Mouse (Mus musculus) cerebellum, adult 2 months (tissue): ENCODE data around the gene Sh3tc1. TPM values are rescaled to one million over a fixed set of nuclear protein-coding genes. Genes with fewer than 3 reads are reported as not detected.

Source experiments
- DNase-seq, 2 experiments: peaks; one replicate each; pipeline ENCODE4 v3.0.0; 2021
- H3K27ac ChIP-seq: fragments of 200-500 bp; 2 replicates; pipeline ENCODE4 v1.5.1; 2012; ENCODE audit warnings: low read length, control low read depth, inconsistent platforms; ENCODE audit not compliant: insufficient read depth
- H3K27me3 ChIP-seq: fragments of 200-500 bp; 2 replicates; pipeline ENCODE4 v1.6.1; 2012; ENCODE audit warnings: inconsistent platforms, mild to moderate bottlenecking, low read length, moderate library complexity; ENCODE audit not compliant: control insufficient read depth, insufficient read depth
- H3K4me1 ChIP-seq: fragments of 200-500 bp; 2 replicates; pipeline ENCODE4 v1.6.1; 2011; ENCODE audit warnings: low read length; ENCODE audit not compliant: control insufficient read depth, insufficient read depth
- H3K4me3 ChIP-seq: fragments of 200-500 bp; replicated peaks from 2 replicates; pipeline ENCODE3; 2011; ENCODE audit warnings: mild to moderate bottlenecking, low read depth, low read length, control low read depth; ENCODE audit not compliant: insufficient read depth
- CTCF ChIP-seq: fragments of 200-500 bp; IDR thresholded peaks from 2 replicates; pipeline ENCODE4 v1.5.1; 2011; ENCODE audit warnings: low read depth, mild to moderate bottlenecking, control low read depth, low read length, moderate library complexity, borderline replicate concordance; ENCODE audit not compliant: insufficient read depth
- POLR2A ChIP-seq: fragments of 200-500 bp; IDR thresholded peaks from 2 replicates; pipeline ENCODE4 v1.6.1; 2011; ENCODE audit warnings: low read length, control low read depth, borderline replicate concordance; ENCODE audit not compliant: insufficient read depth
- WGBS: fragments of 180-500 bp; shearing (Covaris S2); methylation state at CpG from one replicate; pipeline ENCODE4 v1.1.7; 2018; 5-methylcytosine and 5-hydroxymethylcytosine counted together
- polyA plus RNA-seq: library from polyadenylated mRNA; depleted of rRNA; stranded (reverse); fragments of >200 nt; gene quantifications from 2 replicates; pipeline ENCODE4 v1.2.3, GENCODE M21; 2012; rRNA removed

The Sh3tc1 gene
- polyA plus RNA-seq, 1 experiment: 1.7 TPM

DNA sequence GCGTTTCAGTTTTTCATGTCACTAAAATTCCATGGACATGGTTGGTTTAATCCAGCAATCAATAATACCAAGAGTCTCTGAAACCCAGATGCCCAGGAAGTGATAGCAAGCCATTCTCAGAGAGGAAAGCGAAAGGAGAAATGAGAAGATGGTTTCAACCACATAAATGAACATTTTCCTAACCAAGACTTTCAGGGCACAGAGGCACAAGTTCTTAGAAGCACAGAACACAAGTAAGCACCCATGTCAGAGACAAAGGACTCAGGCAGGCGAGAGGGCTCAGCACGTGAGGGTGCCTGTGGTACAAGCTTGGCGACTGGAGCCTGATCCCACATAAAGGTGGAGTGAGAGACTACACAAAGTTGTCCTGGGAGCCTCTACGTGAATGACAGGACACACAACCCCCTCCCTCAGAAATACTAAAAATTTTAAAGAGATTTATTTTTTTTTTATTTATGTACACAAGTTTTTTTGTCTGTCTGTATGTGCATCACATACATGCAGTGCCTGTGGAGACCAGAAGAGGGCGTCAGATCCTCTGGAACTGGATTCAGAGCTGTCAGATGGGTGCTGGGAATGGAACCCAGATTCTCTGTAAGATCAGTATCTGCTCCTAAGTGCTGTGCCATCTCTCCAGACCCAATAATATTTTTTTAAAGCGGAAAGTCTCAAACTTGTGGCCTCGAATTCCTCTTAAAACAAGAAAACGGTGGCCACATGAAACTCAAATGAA is 83.9 kb downstream of the Sh3tc1 start:
- no peaks in the 10 kb centered on the region for H3K4me1 ChIP-seq
- TF ChIP-seq POLR2A (no peak), CTCF (no peak)
- H3K27me3 ChIP-seq: no peaks in the 10 kb centered on the region
- no peak overlapping the region for H3K27ac ChIP-seq
- no peak for DNase-seq
- 89% methylated on average over 10 of the region's 10 CpGs for WGBS
- H3K4me3 ChIP-seq: no peak overlapping the region

DNA sequence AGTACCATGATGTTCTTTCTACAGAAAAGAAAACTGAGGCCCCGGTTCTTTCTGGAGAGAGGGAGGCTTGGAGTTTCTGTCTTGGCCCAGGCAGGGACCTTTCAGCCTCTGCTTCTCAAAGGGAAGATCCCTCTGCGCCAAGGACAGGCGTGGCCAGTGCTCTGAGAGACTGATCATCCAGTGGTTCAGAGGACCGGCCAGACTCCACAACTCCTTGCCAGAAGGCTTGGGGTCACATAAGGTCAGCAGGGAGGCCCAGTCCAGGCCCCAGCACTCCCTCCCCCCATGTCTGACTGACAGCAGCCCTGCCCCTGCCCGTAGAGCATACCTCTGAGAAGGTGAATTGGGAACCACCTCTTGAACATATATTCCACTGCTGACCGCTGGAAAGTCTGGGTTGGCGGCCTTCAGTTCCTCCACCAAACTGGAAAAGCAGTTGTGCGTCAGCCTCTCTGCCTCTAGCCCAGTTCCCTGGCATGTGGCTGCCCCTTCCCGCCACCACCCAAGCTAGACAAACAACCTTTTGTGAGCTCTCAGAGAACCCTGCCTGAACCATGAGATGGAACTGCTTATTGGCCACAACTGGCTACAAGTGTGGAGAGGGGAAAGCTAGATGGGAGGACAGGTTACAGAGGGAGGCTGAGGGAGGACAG is 85.9 kb downstream of the Sh3tc1 start:
- no peak for DNase-seq
- no peak for TF ChIP-seq POLR2A
- no peak for TF ChIP-seq CTCF
- no peak overlapping the region for H3K27ac ChIP-seq
- H3K4me1 ChIP-seq: no peaks in the 10 kb centered on the region
- no peak overlapping the region for H3K4me3 ChIP-seq
- WGBS: 80% methylated on average over 9 of the region's 9 CpGs
- no peaks in the 10 kb centered on the region for H3K27me3 ChIP-seq

DNA sequence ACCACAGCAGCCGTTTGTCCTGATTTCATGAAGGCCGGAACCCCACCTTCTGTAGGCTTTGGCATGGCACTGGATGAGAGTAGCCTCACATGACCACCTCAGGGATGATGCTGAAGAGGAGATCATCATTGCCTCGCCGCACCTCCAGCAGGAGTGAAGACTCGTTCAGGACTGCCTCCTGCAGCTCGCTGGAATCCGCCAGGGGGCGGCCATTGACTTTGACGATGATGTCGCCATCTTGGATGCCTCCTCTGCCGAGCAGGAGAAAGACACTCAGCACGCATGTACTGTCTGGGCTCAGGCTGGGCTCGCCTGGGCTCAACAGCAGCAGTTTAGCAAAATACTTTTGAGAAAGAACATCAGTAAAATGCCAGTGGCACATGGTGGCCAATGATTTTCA is 86.9 kb downstream of the Sh3tc1 start:
- WGBS: 88% methylated on average over 13 of the region's 13 CpGs
- no peak for DNase-seq
- Histone ChIP-seq H3K27me3 (no peaks in the 10 kb centered on the region), H3K4me1 (no peaks in the 10 kb centered on the region), H3K27ac (no peak overlapping the region), H3K4me3 (no peak overlapping the region)
- no peak for TF ChIP-seq CTCF
- no peak for TF ChIP-seq POLR2A

- no peaks in the 10 kb centered on the region for H3K27me3 ChIP-seq
- 88% methylated on average over 3 of the region's 3 CpGs for WGBS
- TF ChIP-seq POLR2A (no peak), CTCF (no peak)
- H3K4me3 ChIP-seq: no peak overlapping the region
- DNase-seq: no peak
- no peak overlapping the region for H3K27ac ChIP-seq
- no peaks in the 10 kb centered on the region for H3K4me1 ChIP-seq
These were observed 87.5 kb downstream of the Sh3tc1 start for GRCm38 (mm10) chr5:35652319-35652718.

DNA sequence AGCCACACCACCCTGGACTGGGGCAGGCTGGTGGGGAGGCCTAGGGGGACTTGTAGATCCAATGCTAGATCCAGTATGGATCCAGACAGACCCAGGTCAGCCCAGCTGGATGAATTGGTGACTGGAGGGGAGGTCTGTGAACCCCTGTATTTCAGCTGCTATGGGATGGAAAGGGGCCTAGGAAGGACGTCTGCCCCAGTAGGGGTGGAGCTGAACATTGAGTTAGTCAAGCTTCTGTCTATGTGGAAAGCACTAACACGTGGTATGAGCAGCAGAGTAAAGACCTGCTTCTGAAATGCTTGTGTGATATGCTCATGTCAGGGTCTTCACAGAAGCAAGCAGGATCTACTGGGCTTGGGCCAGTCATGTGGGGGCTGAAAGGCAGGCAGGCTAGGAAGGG is 91.6 kb downstream of the Sh3tc1 start:
- no peak for DNase-seq
- no peaks in the 10 kb centered on the region for H3K27me3 ChIP-seq
- no peaks in the 10 kb centered on the region; the same call in 1 of the 2 replicates for H3K4me1 ChIP-seq
- TF ChIP-seq CTCF (no peak), POLR2A (no peak)
- H3K4me3 ChIP-seq: no peak overlapping the region
- 68% methylated on average over 2 of the region's 2 CpGs for WGBS
- H3K27ac ChIP-seq: no peak overlapping the region

- TF ChIP-seq CTCF: no peak
- TF ChIP-seq POLR2A: no peak
- WGBS: 73% methylated on average over 4 of the region's 4 CpGs
- H3K27ac ChIP-seq: no peak overlapping the region
- no peaks in the 10 kb centered on the region; the same call in 1 of the 2 replicates for H3K4me1 ChIP-seq
- no peak overlapping the region for H3K4me3 ChIP-seq
- H3K27me3 ChIP-seq: no peaks in the 10 kb centered on the region
- no peak for DNase-seq
These were observed 92.2 kb downstream of the Sh3tc1 start for GRCm38 (mm10) chr5:35647562-35647961.

Other genes starting within 250 kb of the Sh3tc1 start
- gene Cpz, start 214.3 kb downstream of the Sh3tc1 start, polyA plus RNA-seq: 0.36 and 0.57 TPM in 2 replicates
- 6.3 and 6.4 TPM in 2 replicates for gene Trmt44, start 164.9 kb downstream of the Sh3tc1 start, polyA plus RNA-seq
- gene Acox3, start 156.9 kb downstream of the Sh3tc1 start, polyA plus RNA-seq: 33.3 and 33.7 TPM in 2 replicates
- 7.1 and 9.5 TPM in 2 replicates for gene Htra3, start 60.2 kb downstream of the Sh3tc1 start, polyA plus RNA-seq
- gene Ablim2, start 17.9 kb upstream of the Sh3tc1 start, polyA plus RNA-seq: 89.2 and 99.9 TPM in 2 replicates
- 13.6 and 13.9 TPM in 2 replicates for gene Afap1, start 153.3 kb upstream of the Sh3tc1 start, polyA plus RNA-seq